Mouse (Mus musculus) megakaryocyte, embryonic 14.5 days (primary cell): ENCODE measurements around the gene Zbtb18.

Source experiments
- FLI1 ChIP-seq: IDR thresholded peaks from 2 replicates; pipeline ENCODE4 v1.6.1; 2012; ENCODE audit warnings: low read length, inconsistent platforms, mixed read lengths
- GATA1 ChIP-seq: IDR thresholded peaks from 3 replicates; pipeline ENCODE4 v1.6.1; 2012; ENCODE audit warnings: mixed read lengths, low read length, inconsistent platforms, borderline replicate concordance

DNA sequence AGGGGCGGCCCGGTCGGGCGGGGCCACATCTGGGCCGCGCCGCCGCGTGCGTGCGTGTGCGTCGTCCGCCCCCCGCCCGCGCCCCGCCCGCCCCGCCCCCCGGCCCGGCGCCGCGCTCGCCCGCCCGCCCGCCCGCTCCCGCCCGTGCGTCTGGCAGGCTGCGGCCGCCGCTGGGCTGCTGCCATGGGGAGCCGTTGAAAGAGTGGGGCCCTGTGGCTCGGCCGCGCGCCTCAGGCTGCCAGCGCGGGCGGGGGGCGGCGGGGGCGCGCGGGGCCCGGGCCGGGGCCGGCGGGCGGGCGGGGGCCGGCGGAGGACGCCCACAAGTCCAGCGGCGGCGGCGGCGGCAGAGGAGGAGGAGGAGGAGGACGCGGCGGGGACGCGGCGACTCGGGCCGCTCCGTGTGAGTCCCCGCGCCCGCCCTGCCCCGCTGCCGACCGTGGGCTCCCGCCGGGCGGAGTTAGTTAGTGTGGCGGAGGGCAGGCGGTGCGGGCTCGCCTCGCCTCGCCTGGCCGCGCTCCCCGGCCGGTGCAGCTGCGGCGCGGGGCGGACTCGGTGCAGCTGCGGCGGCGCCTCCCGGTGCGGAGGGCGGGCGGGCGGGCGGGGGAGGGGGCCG, at the start of gene Zbtb18:
- TF ChIP-seq GATA1 (no peak), FLI1 (no peak)
